Mouse (Mus musculus): Measurements from ENCODE around the gene Slc9a9. TPM values are rescaled to one million over a fixed set of nuclear protein-coding genes. Genes with fewer than 3 reads are reported as not detected.

The Slc9a9 gene
- polyA plus RNA-seq, 1 experiment from 2014 or later = 6.7 TPM

DNA sequence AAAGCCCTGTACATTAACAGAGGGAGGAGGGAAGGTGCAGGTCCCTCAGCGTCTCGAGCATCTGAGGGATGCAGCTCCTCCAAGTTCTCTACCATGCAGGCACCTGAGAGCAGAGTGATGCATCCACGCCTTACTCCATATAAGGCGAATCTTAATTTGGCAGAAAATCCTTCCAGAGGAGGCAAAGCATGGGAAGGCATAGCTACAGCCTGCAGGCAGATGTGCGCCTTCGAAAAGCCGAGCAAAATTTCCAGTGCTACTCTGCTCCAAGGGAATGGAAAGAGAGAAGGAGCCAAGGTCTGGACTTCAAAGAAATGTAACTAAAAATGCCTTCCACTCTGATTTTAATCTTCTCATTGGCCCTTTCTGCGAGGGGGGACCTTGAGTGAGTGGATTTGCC, 80.5 kb downstream of the Slc9a9 start:
- Histone ChIP-seq H3K4me3 (replicated peaks; ENCODE audit: low read depth, low read length) (no peak overlapping the region), H3K36me3 (ENCODE audit: control insufficient read depth, insufficient read depth, low read length) (no peaks in the 10 kb centered on the region), H3K27ac (replicated peaks; ENCODE audit: low read depth, low read length) (peak overlapping the region; percentile 55; the same call in 1 of the 2 replicates), H3K9ac (replicated peaks; ENCODE audit: low read length) (no peak overlapping the region), H3K4me1 (ENCODE audit: control insufficient read depth, insufficient read depth, low read length) (no peaks in the 10 kb centered on the region), H3K4me2 (ENCODE audit: low read length) (no peak overlapping the region), H3K27me3 (ENCODE audit: control insufficient read depth, insufficient read depth, low read length) (no peaks in the 10 kb centered on the region), H3K9me3 (ENCODE audit: control insufficient read depth, low read length) (no peaks in the 10 kb centered on the region)
- peak; percentile 42 for DNase-seq
- ATAC-seq (ENCODE audit: low FRiP score, low TSS enrichment) = no peak
- 73% methylated on average over 8 of the region's 8 CpGs for WGBS

DNA sequence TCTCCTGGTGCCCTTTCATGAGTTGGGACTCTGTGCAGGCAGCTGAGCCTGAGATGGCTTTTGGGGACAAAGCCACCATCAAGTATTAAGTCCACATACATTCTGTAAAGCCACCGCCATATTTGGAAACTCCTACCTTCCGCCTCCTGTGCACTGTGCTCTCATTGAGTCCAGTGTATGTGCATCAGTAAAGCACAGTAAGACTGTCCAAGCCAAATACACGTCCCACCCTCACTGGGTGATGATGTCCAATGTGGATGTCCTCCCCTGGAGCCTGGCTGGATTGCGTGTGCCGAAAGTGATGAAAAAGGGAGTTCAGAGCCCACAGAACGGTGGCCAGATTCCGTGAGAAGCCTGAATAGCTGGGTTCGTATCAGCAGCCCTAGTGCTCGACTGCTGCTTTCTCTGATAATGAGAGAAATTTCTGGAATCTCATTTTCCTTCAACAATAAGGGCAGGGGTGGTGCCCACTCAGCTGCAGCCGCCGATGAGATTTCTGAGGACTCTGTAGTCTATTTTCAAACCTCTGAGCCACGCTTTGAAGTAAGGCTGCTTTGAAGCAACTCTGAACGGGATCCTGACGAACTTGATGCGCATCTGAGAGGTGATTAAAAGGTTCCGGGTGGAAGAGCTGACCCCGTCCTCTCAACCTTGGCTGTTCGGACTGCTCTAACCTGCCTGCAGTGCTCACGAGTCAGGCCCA, 81.4 kb downstream of the Slc9a9 start:
- Histone ChIP-seq H3K27me3 (ENCODE audit: control insufficient read depth, insufficient read depth, low read length) (no peaks in the 10 kb centered on the region), H3K4me1 (ENCODE audit: control insufficient read depth, insufficient read depth, low read length) (no peaks in the 10 kb centered on the region), H3K36me3 (ENCODE audit: control insufficient read depth, insufficient read depth, low read length) (no peaks in the 10 kb centered on the region), H3K4me3 (replicated peaks; ENCODE audit: low read depth, low read length) (no peak overlapping the region), H3K9me3 (ENCODE audit: control insufficient read depth, low read length) (no peaks in the 10 kb centered on the region), H3K27ac (replicated peaks; ENCODE audit: low read depth, low read length) (peak overlapping the region; percentile 41; the same call in 1 of the 2 replicates), H3K9ac (replicated peaks; ENCODE audit: low read length) (no peak overlapping the region), H3K4me2 (ENCODE audit: low read length) (no peak overlapping the region)
- WGBS = 64% methylated on average over 19 of the region's 19 CpGs
- DNase-seq (peak; percentile 33), ATAC-seq (ENCODE audit: low FRiP score, low TSS enrichment) (no peak)

DNA sequence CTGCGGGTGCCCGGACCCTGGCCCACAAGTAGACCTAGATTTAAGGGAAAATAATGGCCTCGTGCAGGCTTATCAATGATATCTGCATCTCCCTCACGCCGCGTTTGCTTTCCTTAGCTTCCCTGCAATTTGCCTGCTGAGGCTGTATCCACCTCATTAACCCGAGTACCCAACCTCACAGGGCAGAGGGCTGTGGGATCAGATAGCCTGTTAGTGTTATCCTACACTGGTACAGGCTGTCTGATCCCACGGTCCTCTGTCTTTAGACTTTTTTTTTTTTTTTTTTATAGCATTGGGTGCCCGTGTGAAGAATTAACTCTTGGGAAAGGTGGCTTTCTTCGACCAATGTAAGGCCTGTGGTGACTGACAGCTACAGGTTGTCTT, 81.9 kb downstream of the Slc9a9 start:
- Histone ChIP-seq H3K4me2 (ENCODE audit: low read length) (no peak overlapping the region), H3K4me3 (replicated peaks; ENCODE audit: low read depth, low read length) (no peak overlapping the region), H3K36me3 (ENCODE audit: control insufficient read depth, insufficient read depth, low read length) (no peaks in the 10 kb centered on the region), H3K4me1 (ENCODE audit: control insufficient read depth, insufficient read depth, low read length) (no peaks in the 10 kb centered on the region), H3K27me3 (ENCODE audit: control insufficient read depth, insufficient read depth, low read length) (no peaks in the 10 kb centered on the region), H3K9ac (replicated peaks; ENCODE audit: low read length) (no peak overlapping the region), H3K27ac (replicated peaks; ENCODE audit: low read depth, low read length) (no peak overlapping the region), H3K9me3 (ENCODE audit: control insufficient read depth, low read length) (no peaks in the 10 kb centered on the region)
- ATAC-seq (ENCODE audit: low FRiP score, low TSS enrichment) (no peak), DNase-seq (no peak)
- WGBS = 81% methylated on average over 10 of the region's 10 CpGs

DNA sequence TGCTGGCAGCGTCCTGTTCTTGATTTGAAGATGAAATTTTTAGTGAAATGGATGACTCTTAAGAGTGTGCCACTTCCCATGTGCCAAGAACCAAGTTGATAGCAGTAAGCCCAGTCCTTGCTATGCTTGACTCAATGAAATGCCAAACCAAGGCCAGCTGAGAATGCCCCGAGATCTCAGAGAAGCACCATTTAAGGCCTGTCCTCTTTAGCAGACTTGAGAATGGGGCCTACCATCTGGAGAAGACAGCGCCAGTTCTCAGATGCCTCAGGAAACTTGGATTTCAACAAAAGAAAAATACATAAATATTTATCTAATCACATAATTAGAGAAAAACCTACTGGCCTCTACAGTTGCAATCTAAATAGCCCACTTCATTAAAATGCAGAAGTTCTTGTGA, 82.4 kb downstream of the Slc9a9 start:
- Histone ChIP-seq H3K4me1 (ENCODE audit: control insufficient read depth, insufficient read depth, low read length) (no peaks in the 10 kb centered on the region), H3K4me2 (ENCODE audit: low read length) (no peak overlapping the region), H3K27me3 (ENCODE audit: control insufficient read depth, insufficient read depth, low read length) (no peaks in the 10 kb centered on the region), H3K9me3 (ENCODE audit: control insufficient read depth, low read length) (no peaks in the 10 kb centered on the region), H3K9ac (replicated peaks; ENCODE audit: low read length) (no peak overlapping the region), H3K4me3 (replicated peaks; ENCODE audit: low read depth, low read length) (no peak overlapping the region), H3K27ac (replicated peaks; ENCODE audit: low read depth, low read length) (no peak overlapping the region), H3K36me3 (ENCODE audit: control insufficient read depth, insufficient read depth, low read length) (no peaks in the 10 kb centered on the region)
- ATAC-seq (ENCODE audit: low FRiP score, low TSS enrichment) = no peak
- 92% methylated on average over 3 of the region's 3 CpGs for WGBS
- no peak for DNase-seq

DNA sequence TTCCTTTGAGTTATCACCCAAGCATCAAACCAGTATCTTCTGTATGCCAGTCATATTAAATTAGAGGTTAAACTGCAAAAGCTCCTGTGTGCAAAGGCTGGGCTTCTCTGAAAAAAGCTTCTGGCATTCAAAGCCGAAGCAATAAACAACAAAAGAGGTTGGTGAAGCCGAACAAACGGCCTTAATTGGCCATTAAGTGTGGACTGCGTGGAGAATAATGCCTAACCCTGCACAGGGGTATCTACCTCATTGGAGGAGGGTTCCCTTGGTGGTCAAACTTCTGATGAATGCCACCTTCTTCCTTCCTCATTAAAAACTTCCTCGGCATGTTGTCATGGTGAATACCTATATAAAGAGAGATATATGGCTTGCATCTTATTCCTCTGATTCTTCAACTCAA, 90.2 kb downstream of the Slc9a9 start:
- H3K9me3 ChIP-seq (ENCODE audit: control insufficient read depth, low read length) = no peaks in the 10 kb centered on the region
- no peaks in the 10 kb centered on the region for H3K36me3 ChIP-seq (ENCODE audit: control insufficient read depth, insufficient read depth, low read length)
- ATAC-seq (ENCODE audit: low FRiP score, low TSS enrichment) = no peak
- no peak overlapping the region for H3K9ac ChIP-seq (replicated peaks; ENCODE audit: low read length)
- no peak overlapping the region for H3K27ac ChIP-seq (replicated peaks; ENCODE audit: low read depth, low read length)
- no peak overlapping the region for H3K4me2 ChIP-seq (ENCODE audit: low read length)
- 15% methylated on average over 5 of the region's 5 CpGs for WGBS
- 0 out of 2 replicates have a peak, but pooled peaks cover 3% of the 10 kb centered on the region for H3K4me1 ChIP-seq (ENCODE audit: control insufficient read depth, insufficient read depth, low read length)
- H3K27me3 ChIP-seq (ENCODE audit: control insufficient read depth, insufficient read depth, low read length) = no peaks in the 10 kb centered on the region
- no peak overlapping the region for H3K4me3 ChIP-seq (replicated peaks; ENCODE audit: low read depth, low read length)
- no peak for DNase-seq

DNA sequence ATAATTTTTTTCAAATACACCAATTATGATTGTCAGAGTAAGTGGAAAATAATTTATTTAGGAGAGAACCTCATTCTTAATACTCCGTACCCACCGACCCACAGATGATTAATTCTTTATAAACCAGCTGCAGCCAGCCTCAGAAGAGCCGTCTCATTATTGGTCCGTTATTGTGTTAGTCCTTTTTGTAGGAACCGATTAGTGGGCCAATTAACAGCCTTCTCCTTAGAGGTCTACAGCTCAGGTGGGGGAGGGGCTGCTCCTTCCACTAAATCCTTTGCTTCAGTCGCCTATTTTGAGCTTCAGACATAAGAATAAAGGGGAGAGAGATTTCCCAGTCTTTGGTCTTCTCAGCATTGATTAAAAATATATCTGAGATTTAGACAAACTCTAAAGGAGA, 98.4 kb downstream of the Slc9a9 start:
- no peaks in the 10 kb centered on the region for H3K36me3 ChIP-seq (ENCODE audit: control insufficient read depth, insufficient read depth, low read length)
- no peak overlapping the region for H3K27ac ChIP-seq (replicated peaks; ENCODE audit: low read depth, low read length)
- no peak overlapping the region for H3K4me2 ChIP-seq (ENCODE audit: low read length)
- DNase-seq = peak; percentile 55
- no peaks in the 10 kb centered on the region for H3K4me1 ChIP-seq (ENCODE audit: control insufficient read depth, insufficient read depth, low read length)
- WGBS = 38% methylated on average over 6 of the region's 6 CpGs
- H3K9me3 ChIP-seq (ENCODE audit: control insufficient read depth, low read length) = no peaks in the 10 kb centered on the region
- H3K9ac ChIP-seq (replicated peaks; ENCODE audit: low read length) = no peak overlapping the region
- ATAC-seq (ENCODE audit: low FRiP score, low TSS enrichment) = no peak; the same call in 1 of the 2 replicates
- no peak overlapping the region for H3K4me3 ChIP-seq (replicated peaks; ENCODE audit: low read depth, low read length)
- no peaks in the 10 kb centered on the region for H3K27me3 ChIP-seq (ENCODE audit: control insufficient read depth, insufficient read depth, low read length)

DNA sequence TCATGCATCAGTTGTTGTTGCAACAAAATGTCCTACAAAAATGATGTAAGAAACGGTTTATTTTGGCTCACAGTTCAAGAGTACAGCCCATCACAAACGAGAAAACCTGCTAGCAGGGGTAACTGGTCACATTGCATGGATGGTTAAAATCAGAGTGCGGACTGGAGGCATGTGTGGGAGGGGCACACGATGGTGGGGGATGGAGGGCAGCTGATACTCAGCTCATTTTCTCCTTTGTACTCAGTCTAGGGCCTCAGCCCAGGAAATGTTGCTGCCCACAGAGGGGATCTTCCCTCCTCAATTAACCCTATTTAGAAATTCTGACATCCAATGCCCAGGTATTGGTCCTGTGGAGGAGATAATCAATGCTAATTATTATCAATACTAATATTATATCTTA, 98.8 kb downstream of the Slc9a9 start:
- H3K9ac ChIP-seq (replicated peaks; ENCODE audit: low read length) = no peak overlapping the region
- no peaks in the 10 kb centered on the region for H3K27me3 ChIP-seq (ENCODE audit: control insufficient read depth, insufficient read depth, low read length)
- H3K36me3 ChIP-seq (ENCODE audit: control insufficient read depth, insufficient read depth, low read length) = no peaks in the 10 kb centered on the region
- no peaks in the 10 kb centered on the region for H3K4me1 ChIP-seq (ENCODE audit: control insufficient read depth, insufficient read depth, low read length)
- no peak overlapping the region for H3K4me2 ChIP-seq (ENCODE audit: low read length)
- WGBS = 73% methylated on average over 4 of the region's 4 CpGs
- H3K9me3 ChIP-seq (ENCODE audit: control insufficient read depth, low read length) = no peaks in the 10 kb centered on the region
- H3K27ac ChIP-seq (replicated peaks; ENCODE audit: low read depth, low read length) = no peak overlapping the region
- no peak for ATAC-seq (ENCODE audit: low FRiP score, low TSS enrichment)
- no peak for DNase-seq
- no peak overlapping the region for H3K4me3 ChIP-seq (replicated peaks; ENCODE audit: low read depth, low read length)

DNA sequence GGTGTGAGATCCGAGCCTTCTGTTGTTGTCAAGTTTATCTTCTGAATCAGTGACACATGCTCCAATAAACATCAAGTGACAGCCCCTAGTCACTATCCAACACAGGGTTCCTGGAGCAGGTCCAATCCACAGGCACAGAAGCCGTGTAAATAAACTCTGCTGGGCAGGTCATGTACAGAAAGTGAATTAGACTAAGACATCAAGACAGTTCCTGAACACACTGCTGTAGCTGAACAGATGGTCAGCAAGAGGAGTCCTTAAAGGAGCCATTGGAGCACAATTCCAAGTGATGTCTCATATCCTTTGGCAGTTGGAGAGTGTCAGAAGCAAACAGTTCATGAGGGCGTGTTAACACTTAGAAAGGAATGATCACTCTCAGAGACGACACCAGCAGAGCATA, 103.6 kb downstream of the Slc9a9 start:
- Histone ChIP-seq H3K9me3 (ENCODE audit: control insufficient read depth, low read length) (no peaks in the 10 kb centered on the region), H3K9ac (replicated peaks; ENCODE audit: low read length) (no peak overlapping the region), H3K36me3 (ENCODE audit: control insufficient read depth, insufficient read depth, low read length) (no peaks in the 10 kb centered on the region), H3K27ac (replicated peaks; ENCODE audit: low read depth, low read length) (no peak overlapping the region), H3K4me1 (ENCODE audit: control insufficient read depth, insufficient read depth, low read length) (no peaks in the 10 kb centered on the region), H3K4me3 (replicated peaks; ENCODE audit: low read depth, low read length) (no peak overlapping the region), H3K4me2 (ENCODE audit: low read length) (no peak overlapping the region), H3K27me3 (ENCODE audit: control insufficient read depth, insufficient read depth, low read length) (no peaks in the 10 kb centered on the region)
- 79% methylated on average over 4 of the region's 4 CpGs for WGBS
- ATAC-seq (ENCODE audit: low FRiP score, low TSS enrichment) = no peak
- DNase-seq = no peak

DNA sequence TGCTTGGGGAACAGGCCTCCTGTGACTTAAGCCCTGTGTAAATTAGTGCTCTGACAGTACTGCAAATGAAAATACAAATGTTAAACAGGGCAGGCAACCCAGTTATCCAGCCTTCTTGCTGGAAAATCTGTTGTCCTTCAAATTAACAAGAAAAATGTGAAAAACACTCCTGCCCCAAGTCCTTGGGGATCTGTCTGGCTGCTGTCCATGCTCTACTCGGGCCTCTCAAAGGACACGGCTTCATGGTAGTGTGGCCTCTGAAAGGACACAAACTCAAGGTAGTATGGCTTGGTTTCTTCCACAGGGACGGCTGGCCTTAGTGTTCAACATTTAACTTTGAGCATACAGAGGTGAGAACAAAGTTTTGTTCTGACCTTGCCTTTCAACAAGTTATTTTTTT, 118.6 kb downstream of the Slc9a9 start:
- DNase-seq (no peak), ATAC-seq (ENCODE audit: low FRiP score, low TSS enrichment) (no peak)
- Histone ChIP-seq H3K4me1 (ENCODE audit: control insufficient read depth, insufficient read depth, low read length) (no peaks in the 10 kb centered on the region), H3K27me3 (ENCODE audit: control insufficient read depth, insufficient read depth, low read length) (no peaks in the 10 kb centered on the region), H3K4me3 (replicated peaks; ENCODE audit: low read depth, low read length) (no peak overlapping the region), H3K9me3 (ENCODE audit: control insufficient read depth, low read length) (no peaks in the 10 kb centered on the region), H3K36me3 (ENCODE audit: control insufficient read depth, insufficient read depth, low read length) (no peaks in the 10 kb centered on the region), H3K27ac (replicated peaks; ENCODE audit: low read depth, low read length) (no peak overlapping the region), H3K4me2 (ENCODE audit: low read length) (no peak overlapping the region), H3K9ac (replicated peaks; ENCODE audit: low read length) (no peak overlapping the region)
- 96% methylated on average over 3 of the region's 3 CpGs for WGBS

Data from midbrain, embryonic 14.5 days (tissue).